Mouse (Mus musculus) CH12.LX (cell line): ENCODE data around the gene Zfhx3.

Source experiments
- CHD1 ChIP-seq: IDR thresholded peaks from 2 replicates; pipeline ENCODE4 v1.6.1; 2012; ENCODE audit warnings: low read depth, low read length, improper control_type of control experiment, inconsistent platforms
- CTCF ChIP-seq, 2 experiments: IDR thresholded peaks in 1 of 2; conservative IDR thresholded peaks in 1 of 2; 2 replicates each; pipeline ENCODE4 v1.5.1; 2011 to 2012; ENCODE audit warnings: low read depth in 2 of 2, low read length in 2 of 2, improper control_type of control experiment in 1 of 2, inconsistent platforms in 1 of 2, mild to moderate bottlenecking in 1 of 2, moderate library complexity in 1 of 2
- EP300 ChIP-seq: IDR thresholded peaks from 2 replicates; pipeline ENCODE4 v1.6.1; 2011; ENCODE audit warnings: low read length, improper control_type of control experiment
- GABPA ChIP-seq: IDR thresholded peaks from 2 replicates; pipeline ENCODE4 v1.6.1; 2012; ENCODE audit warnings: low read depth, low read length, improper control_type of control experiment, inconsistent platforms; ENCODE audit not compliant: insufficient replicate concordance
- JUN ChIP-seq: IDR thresholded peaks from 2 replicates; pipeline ENCODE4 v1.6.1; 2011; ENCODE audit warnings: low read depth, mild to moderate bottlenecking, low read length, improper control_type of control experiment, moderate library complexity; ENCODE audit not compliant: insufficient read depth
- MAFK ChIP-seq: IDR thresholded peaks from 2 replicates; pipeline ENCODE4 v1.6.1; 2011; ENCODE audit warnings: low read length, improper control_type of control experiment; ENCODE audit not compliant: insufficient replicate concordance
- MAX ChIP-seq: IDR thresholded peaks from 2 replicates; pipeline ENCODE4 v1.6.1; 2011; ENCODE audit warnings: low read length, improper control_type of control experiment
- MYC ChIP-seq: IDR thresholded peaks from 2 replicates; pipeline ENCODE4 v1.6.1; 2011; ENCODE audit warnings: low read depth, mild to moderate bottlenecking, improper control_type of control experiment, low read length
- POLR2A ChIP-seq: IDR thresholded peaks from 2 replicates; pipeline ENCODE4 v1.6.1; 2011; ENCODE audit warnings: low read depth, mild to moderate bottlenecking, improper control_type of control experiment, low read length
- POLR2AphosphoS2 ChIP-seq: IDR thresholded peaks from 2 replicates; pipeline ENCODE4 v1.6.1; 2011; ENCODE audit warnings: low read depth, low read length, improper control_type of control experiment
- RCOR1 ChIP-seq: conservative IDR thresholded peaks from 2 replicates; pipeline ENCODE4 v1.6.1; 2012; ENCODE audit warnings: low read depth, mild to moderate bottlenecking, inconsistent platforms, low read length, improper control_type of control experiment
- TBP ChIP-seq: conservative IDR thresholded peaks from 2 replicates; pipeline ENCODE4 v1.6.1; 2011; ENCODE audit warnings: low read depth, low read length, improper control_type of control experiment
- USF1 ChIP-seq: IDR thresholded peaks from 2 replicates; pipeline ENCODE4 v1.6.1; 2014; ENCODE audit warnings: low read depth, mild to moderate bottlenecking, inconsistent platforms, low read length, improper control_type of control experiment
- ZMIZ1 ChIP-seq: IDR thresholded peaks from 2 replicates; pipeline ENCODE4 v1.6.1; 2012; ENCODE audit warnings: low read depth, mild to moderate bottlenecking, inconsistent platforms, low read length, improper control_type of control experiment

DNA sequence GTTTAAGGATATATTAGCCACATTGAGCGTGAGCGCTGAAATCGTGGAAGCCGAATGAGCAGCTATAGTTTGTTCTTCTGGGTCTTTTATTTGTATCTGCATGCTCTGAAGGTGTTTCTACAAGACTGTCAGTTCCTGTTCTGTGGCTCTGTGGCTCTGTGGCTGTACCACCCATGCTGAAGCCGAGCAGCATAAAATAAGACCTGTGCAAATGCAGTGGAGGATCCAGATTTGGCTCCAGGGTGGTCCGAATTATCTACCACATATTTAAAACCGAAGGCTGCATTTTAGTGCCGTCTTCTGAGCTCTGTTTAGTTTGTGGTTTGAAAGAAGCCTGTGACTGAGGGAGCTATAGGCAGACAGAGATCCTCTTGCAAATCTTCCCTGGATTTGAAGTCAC is 241.5 kb downstream of the Zfhx3 start:
- no peak for TF ChIP-seq MAFK
- no peak for TF ChIP-seq JUN
- TF ChIP-seq POLR2A = no peak
- TF ChIP-seq CTCF (conservative IDR thresholded peaks at IDR 0.05 in 1 of 2, IDR thresholded peaks at IDR 0.05 in 1 of 2; ENCODE audit: low read depth in 2 of 2, low read length in 2 of 2) = no peak
- no peak for TF ChIP-seq MAX
- TF ChIP-seq RCOR1 = no peak
- TF ChIP-seq POLR2AphosphoS2 = no peak
- no peak for TF ChIP-seq EP300
- TF ChIP-seq GABPA = no peak
- TF ChIP-seq TBP = no peak
- TF ChIP-seq MYC = no peak
- no peak for TF ChIP-seq ZMIZ1
- TF ChIP-seq USF1 = no peak
- TF ChIP-seq CHD1 = no peak
